Mouse (Mus musculus) MEL (cell line): Measurements from ENCODE around the gene Shh.

Experiments used
- CTCF ChIP-seq, 3 experiments: IDR thresholded peaks in 2 of 3; conservative IDR thresholded peaks in 1 of 3; 2 replicates each; pipeline ENCODE4 v1.5.1; 2011 to 2012; ENCODE audit warnings: low read length in 3 of 3, low read depth in 2 of 3, mild to moderate bottlenecking in 2 of 3, improper control_type of control experiment in 1 of 3, inconsistent platforms in 1 of 3, mixed read lengths in 1 of 3, moderate library complexity in 1 of 3; ENCODE audit not compliant: control insufficient read depth in 1 of 3, insufficient read depth in 1 of 3, poor library complexity in 1 of 3, severe bottlenecking in 1 of 3
- EP300 ChIP-seq, 2 experiments: IDR thresholded peaks; 2 replicates each; pipeline ENCODE4 v1.6.1; 2011; ENCODE audit warnings: improper control_type of control experiment in 2 of 2, low read length in 2 of 2, low read depth in 1 of 2, mild to moderate bottlenecking in 1 of 2
- ETS1 ChIP-seq: IDR thresholded peaks from 2 replicates; pipeline ENCODE4 v1.6.1; 2012; ENCODE audit warnings: low read depth, mild to moderate bottlenecking, inconsistent platforms, low read length, improper control_type of control experiment, moderate library complexity
- MAFK ChIP-seq: IDR thresholded peaks from 2 replicates; pipeline ENCODE4 v1.6.1; 2011; ENCODE audit warnings: low read depth, mild to moderate bottlenecking, low read length, improper control_type of control experiment, borderline replicate concordance
- SMC3 ChIP-seq: IDR thresholded peaks from 2 replicates; pipeline ENCODE4 v1.6.1; 2011; ENCODE audit warnings: low read depth, low read length, improper control_type of control experiment
- TBP ChIP-seq: IDR thresholded peaks from 2 replicates; pipeline ENCODE4 v1.8.0; 2011; ENCODE audit warnings: low read depth, low read length, improper control_type of control experiment
- ZKSCAN1 ChIP-seq: IDR thresholded peaks from 2 replicates; pipeline ENCODE4 v1.6.1; 2012; ENCODE audit warnings: low read depth, mild to moderate bottlenecking, inconsistent platforms, low read length, improper control_type of control experiment, moderate library complexity
- ZMIZ1 ChIP-seq: IDR thresholded peaks from 2 replicates; pipeline ENCODE4 v1.6.1; 2012; ENCODE audit warnings: low read depth, mild to moderate bottlenecking, inconsistent platforms, low read length, improper control_type of control experiment, moderate library complexity

DNA sequence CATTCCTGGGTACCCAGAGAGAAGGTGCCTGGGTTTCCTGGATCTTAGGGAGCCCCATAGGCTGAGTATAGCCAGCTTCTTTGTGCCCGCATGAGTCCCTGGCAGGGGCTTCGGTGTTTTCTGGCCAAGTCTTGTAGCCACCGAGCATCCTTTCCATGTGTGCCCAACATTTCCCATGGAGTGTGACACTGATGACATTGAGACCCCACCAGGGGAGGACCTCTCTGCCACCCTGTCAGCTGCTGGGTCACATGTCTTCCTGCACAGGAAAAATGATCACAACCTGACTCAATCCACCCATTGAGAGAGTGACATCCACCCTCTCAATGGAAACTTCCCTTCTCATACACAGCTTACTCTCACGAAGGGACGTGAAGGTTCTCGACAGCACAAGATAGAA lies 12.5 kb downstream of the Shh start:
- TF ChIP-seq CTCF (IDR thresholded peaks at IDR 0.05 in 2 of 3, conservative IDR thresholded peaks at IDR 0.05 in 1 of 3; ENCODE audit: control insufficient read depth in 1 of 3, insufficient read depth in 1 of 3, low read depth in 2 of 3, low read length in 3 of 3, poor library complexity in 1 of 3, severe bottlenecking in 1 of 3) (no peak), ZMIZ1 (no peak), MAFK (no peak), SMC3 (no peak), EP300 (IDR thresholded peaks at IDR 0.05; ENCODE audit: low read depth in 1 of 2, low read length in 2 of 2) (no peak), ETS1 (no peak), ZKSCAN1 (no peak), TBP (no peak)
